Mouse (Mus musculus): ENCODE measurements around the gene Pibf1. TPM values are rescaled to one million over a fixed set of nuclear protein-coding genes. Genes with fewer than 3 reads are reported as not detected.

The Pibf1 gene
- polyA plus RNA-seq, 1 experiment from 2014 or later = 13.7 TPM

DNA sequence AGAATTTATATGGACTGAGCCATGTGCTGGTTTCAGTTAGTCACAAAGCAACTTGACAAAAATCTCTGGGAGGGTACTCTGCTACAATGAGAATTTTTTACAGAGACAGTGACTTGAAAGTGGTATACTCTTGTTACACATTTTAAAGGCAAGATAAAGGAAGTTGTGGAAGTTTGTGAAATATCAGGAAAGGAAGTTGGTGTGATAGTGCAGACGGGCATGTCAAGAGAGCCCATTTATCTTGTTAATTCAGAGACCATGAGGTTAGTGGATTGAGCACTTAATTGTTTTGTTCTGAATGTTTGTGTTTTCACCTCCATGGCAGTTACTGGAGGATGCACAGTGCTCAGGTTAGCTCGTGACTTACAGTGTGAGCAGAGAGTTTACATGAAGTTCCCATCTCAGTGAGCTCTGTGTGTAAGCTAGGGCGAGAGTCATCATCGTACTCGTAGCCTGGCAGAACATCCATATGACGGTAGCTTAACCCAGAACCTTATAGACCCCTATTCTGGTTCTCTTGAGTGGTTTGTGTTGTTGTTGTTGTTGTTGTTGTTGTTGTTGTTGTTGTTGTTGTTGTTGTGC, 5.4 kb downstream of the Pibf1 start:
- Histone ChIP-seq H3K27ac (ENCODE audit: low read length) (no peak overlapping the region), H3K4me3 (replicated peaks; ENCODE audit: low read length) (no peak overlapping the region), H3K4me1 (ENCODE audit: control insufficient read depth, insufficient read depth, low read length) (no peaks in the 10 kb centered on the region), H3K27me3 (ENCODE audit: control insufficient read depth, insufficient read depth, low read length) (no peaks in the 10 kb centered on the region), H3K9me3 (replicated peaks; ENCODE audit: control insufficient read depth, low read length) (no peaks in the 10 kb centered on the region), H3K36me3 (ENCODE audit: control insufficient read depth, insufficient read depth, low read length) (0 out of 2 replicates have a peak, but pooled peaks cover 7% of the 10 kb centered on the region), H3K4me2 (ENCODE audit: low read depth, low read length) (no peak overlapping the region), H3K9ac (ENCODE audit: low read length) (no peak overlapping the region)
- ATAC-seq (ENCODE audit: insufficient read depth, low FRiP score) = no peak
- WGBS = 86% methylated on average over 6 of the region's 6 CpGs

DNA sequence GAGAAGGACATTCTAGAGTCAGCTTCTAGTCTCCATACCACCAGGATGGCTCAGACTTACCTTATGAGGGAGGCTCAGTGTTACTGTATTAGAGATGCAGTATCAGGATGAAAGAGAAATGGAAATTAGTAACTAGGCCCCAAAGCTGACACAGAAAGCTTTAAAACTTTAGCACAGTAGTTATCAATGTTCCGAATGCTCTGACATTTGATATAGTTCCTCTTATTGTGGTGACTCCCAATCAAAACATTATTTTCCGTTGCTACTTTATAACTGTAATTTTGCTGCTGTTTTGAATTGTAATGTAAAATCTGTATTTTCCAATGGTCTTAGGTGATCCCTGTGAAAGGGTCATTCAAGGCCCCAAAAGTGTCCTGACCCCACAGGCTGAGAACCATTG, 7.4 kb downstream of the Pibf1 start:
- no peak overlapping the region for H3K9ac ChIP-seq (ENCODE audit: low read length)
- no peaks in the 10 kb centered on the region for H3K27me3 ChIP-seq (ENCODE audit: control insufficient read depth, insufficient read depth, low read length)
- no peaks in the 10 kb centered on the region for H3K9me3 ChIP-seq (replicated peaks; ENCODE audit: control insufficient read depth, low read length)
- H3K36me3 ChIP-seq (ENCODE audit: control insufficient read depth, insufficient read depth, low read length) = 0 out of 2 replicates have a peak, but pooled peaks cover 13% of the 10 kb centered on the region
- ATAC-seq (ENCODE audit: insufficient read depth, low FRiP score) = no peak
- no peaks in the 10 kb centered on the region for H3K4me1 ChIP-seq (ENCODE audit: control insufficient read depth, insufficient read depth, low read length)
- WGBS = 90% methylated on average over 2 of the region's 2 CpGs
- H3K4me2 ChIP-seq (ENCODE audit: low read depth, low read length) = no peak overlapping the region
- H3K27ac ChIP-seq (ENCODE audit: low read length) = no peak overlapping the region
- no peak overlapping the region for H3K4me3 ChIP-seq (replicated peaks; ENCODE audit: low read length)

DNA sequence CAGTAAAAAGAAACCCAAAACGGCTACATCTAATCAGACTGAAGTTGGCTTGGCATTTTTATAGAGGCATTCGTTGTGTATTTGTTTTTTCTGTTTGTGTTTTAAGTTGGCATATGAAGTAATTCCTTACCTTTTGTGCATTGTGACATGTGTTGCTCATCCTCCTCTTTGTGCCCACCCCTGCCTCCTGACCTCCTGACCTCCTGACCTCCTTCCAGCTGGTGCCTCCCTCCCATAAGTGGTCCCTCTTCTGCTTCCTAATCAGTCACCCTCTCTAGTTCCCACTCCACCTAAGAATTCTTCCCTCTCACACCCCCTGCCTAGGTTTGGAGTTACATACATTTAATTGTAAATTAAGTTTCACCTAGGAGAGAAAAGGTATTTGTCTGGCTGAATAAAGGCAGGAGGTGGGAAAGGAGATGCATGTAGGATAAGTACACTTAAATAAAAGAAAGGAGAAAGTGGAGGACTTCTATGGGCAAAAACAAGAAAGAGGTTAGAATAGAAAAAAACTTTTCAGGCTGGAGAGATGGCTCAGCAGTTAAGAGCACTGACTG, 8.5 kb downstream of the Pibf1 start:
- ATAC-seq (ENCODE audit: insufficient read depth, low FRiP score) = no peak

DNA sequence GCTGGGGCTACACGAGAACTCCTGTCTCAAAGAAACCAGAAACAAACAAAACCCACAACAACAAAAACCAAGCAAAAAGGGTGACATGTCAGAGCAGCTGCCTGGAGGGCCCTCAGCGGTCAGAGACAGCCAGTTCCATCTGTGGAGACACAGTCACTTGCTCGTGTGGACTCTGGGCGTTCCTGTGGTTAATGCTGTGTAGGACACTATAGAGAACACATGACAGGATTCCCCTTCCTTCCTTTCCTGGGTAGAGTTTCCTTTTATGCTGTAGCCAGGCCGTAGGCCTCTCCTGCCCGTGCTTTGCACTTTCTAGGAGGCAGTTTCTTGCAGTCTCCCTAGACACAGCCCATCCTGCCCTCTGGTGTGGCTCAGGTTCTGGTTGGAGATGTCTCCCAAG, 9.5 kb downstream of the Pibf1 start:
- H3K27me3 ChIP-seq (ENCODE audit: control insufficient read depth, insufficient read depth, low read length) = no peaks in the 10 kb centered on the region
- H3K4me1 ChIP-seq (ENCODE audit: control insufficient read depth, insufficient read depth, low read length) = no peaks in the 10 kb centered on the region
- WGBS = 90% methylated on average over 6 of the region's 6 CpGs
- no peak overlapping the region for H3K4me2 ChIP-seq (ENCODE audit: low read depth, low read length)
- H3K27ac ChIP-seq (ENCODE audit: low read length) = no peak overlapping the region
- ATAC-seq (ENCODE audit: insufficient read depth, low FRiP score) = no peak
- H3K9ac ChIP-seq (ENCODE audit: low read length) = no peak overlapping the region
- H3K9me3 ChIP-seq (replicated peaks; ENCODE audit: control insufficient read depth, low read length) = no peaks in the 10 kb centered on the region
- no peak overlapping the region for H3K4me3 ChIP-seq (replicated peaks; ENCODE audit: low read length)
- 0 out of 2 replicates have a peak, but pooled peaks cover 13% of the 10 kb centered on the region for H3K36me3 ChIP-seq (ENCODE audit: control insufficient read depth, insufficient read depth, low read length)

More for the DNA sequence above, 8.5 kb downstream of the Pibf1 start:
- H3K9ac ChIP-seq (ENCODE audit: low read length) = no peak overlapping the region
- no peak overlapping the region for H3K27ac ChIP-seq (ENCODE audit: low read length)
- H3K36me3 ChIP-seq (ENCODE audit: control insufficient read depth, insufficient read depth, low read length) = 0 out of 2 replicates have a peak, but pooled peaks cover 13% of the 10 kb centered on the region
- H3K4me1 ChIP-seq (ENCODE audit: control insufficient read depth, insufficient read depth, low read length) = no peaks in the 10 kb centered on the region
- no peak overlapping the region for H3K4me2 ChIP-seq (ENCODE audit: low read depth, low read length)
- no peak overlapping the region for H3K4me3 ChIP-seq (replicated peaks; ENCODE audit: low read length)
- H3K27me3 ChIP-seq (ENCODE audit: control insufficient read depth, insufficient read depth, low read length) = no peaks in the 10 kb centered on the region
- H3K9me3 ChIP-seq (replicated peaks; ENCODE audit: control insufficient read depth, low read length) = no peaks in the 10 kb centered on the region
- WGBS = 88% methylated on average over 2 of the region's 2 CpGs

DNA sequence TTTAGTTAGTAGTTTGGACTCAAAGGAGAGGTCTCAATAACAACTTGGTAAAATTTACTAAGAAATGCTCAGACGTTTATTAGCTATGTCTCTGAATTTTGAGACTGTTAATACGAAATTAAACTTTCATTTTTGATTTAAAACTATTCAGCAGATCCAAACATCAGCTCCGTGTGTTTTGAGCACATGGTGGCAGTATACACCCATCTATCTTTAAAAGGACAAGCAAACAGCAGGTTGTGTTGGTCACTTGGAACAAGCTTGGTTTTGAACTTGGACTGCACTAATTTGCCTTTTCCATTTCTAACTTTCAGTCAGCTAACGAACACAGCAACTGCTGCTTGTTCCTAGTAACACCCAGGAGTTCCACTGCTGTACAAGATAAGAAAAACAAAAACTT, 18.4 kb downstream of the Pibf1 start:
- WGBS = 76% methylated on average over 4 of the region's 4 CpGs
- H3K4me2 ChIP-seq (ENCODE audit: low read depth, low read length) = no peak overlapping the region

DNA sequence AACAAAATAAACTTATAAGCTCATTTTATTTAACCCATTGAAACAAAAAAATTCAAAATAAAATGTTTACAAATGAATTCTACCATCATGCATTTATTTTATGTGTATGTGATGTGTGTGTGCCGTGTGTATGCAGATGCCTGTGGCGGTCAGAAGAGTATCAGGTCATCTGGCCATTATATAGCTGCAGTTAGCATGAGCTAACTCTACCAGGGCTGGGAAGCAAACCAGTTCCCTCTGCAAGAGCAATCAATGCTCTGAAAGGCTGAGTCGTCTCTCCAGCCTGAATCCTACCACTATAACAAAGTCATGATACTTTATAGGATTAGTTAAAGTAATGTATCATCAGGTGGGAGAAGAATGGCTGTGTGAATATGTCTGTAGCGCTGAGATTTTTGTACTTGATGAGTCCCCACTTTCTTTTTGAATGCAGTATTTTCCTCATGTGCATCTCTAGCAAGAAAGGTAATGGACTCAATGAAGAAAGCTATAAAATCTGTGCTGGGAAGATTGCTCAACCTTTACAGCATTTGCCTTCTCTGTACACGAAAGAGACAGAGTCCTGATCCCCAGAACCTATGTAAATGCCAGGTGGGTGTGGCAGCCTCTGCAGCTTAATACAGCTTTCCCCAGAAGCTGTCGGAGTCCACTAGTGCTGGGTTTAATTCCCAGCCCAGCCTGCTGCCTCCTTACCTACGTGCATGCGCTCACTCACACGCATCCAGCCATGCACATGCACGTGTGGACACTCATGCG, 22.5 kb downstream of the Pibf1 start:
- 79% methylated on average over 11 of the region's 11 CpGs for WGBS
- Histone ChIP-seq H3K9me3 (replicated peaks; ENCODE audit: control insufficient read depth, low read length) (no peaks in the 10 kb centered on the region), H3K36me3 (ENCODE audit: control insufficient read depth, insufficient read depth, low read length) (no peaks in the 10 kb centered on the region), H3K4me1 (ENCODE audit: control insufficient read depth, insufficient read depth, low read length) (no peaks in the 10 kb centered on the region), H3K4me3 (replicated peaks; ENCODE audit: low read length) (no peak overlapping the region), H3K27ac (ENCODE audit: low read length) (no peak overlapping the region), H3K9ac (ENCODE audit: low read length) (no peak overlapping the region), H3K4me2 (ENCODE audit: low read depth, low read length) (no peak overlapping the region), H3K27me3 (ENCODE audit: control insufficient read depth, insufficient read depth, low read length) (no peaks in the 10 kb centered on the region)
- ATAC-seq (ENCODE audit: insufficient read depth, low FRiP score) = no peak

More for the DNA sequence above, 18.4 kb downstream of the Pibf1 start:
- no peak for ATAC-seq (ENCODE audit: insufficient read depth, low FRiP score)
- no peaks in the 10 kb centered on the region for H3K36me3 ChIP-seq (ENCODE audit: control insufficient read depth, insufficient read depth, low read length)
- H3K4me1 ChIP-seq (ENCODE audit: control insufficient read depth, insufficient read depth, low read length) = no peaks in the 10 kb centered on the region
- H3K27ac ChIP-seq (ENCODE audit: low read length) = no peak overlapping the region
- no peaks in the 10 kb centered on the region for H3K27me3 ChIP-seq (ENCODE audit: control insufficient read depth, insufficient read depth, low read length)
- no peak overlapping the region for H3K9ac ChIP-seq (ENCODE audit: low read length)
- H3K4me3 ChIP-seq (replicated peaks; ENCODE audit: low read length) = no peak overlapping the region
- no peaks in the 10 kb centered on the region for H3K9me3 ChIP-seq (replicated peaks; ENCODE audit: control insufficient read depth, low read length)

DNA sequence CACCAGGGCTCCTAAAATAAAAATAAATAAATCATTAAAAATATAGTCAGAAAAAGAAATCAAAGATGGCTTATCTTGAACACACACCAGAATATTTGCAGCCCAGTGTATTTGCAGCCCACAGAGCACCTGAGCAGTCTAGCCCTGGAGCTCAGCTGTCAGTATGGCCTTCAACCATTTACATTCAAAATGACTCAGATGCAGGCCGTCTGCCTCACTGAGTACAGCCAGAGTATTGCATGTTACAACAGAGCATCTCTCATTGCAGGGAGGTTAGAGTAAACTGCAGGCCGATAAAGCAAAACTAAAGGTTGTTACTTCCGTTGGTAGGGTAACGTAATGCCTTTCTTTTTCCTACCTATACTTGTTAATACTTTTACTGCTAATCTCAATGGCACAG, 24.9 kb downstream of the Pibf1 start:
- WGBS = 87% methylated on average over 4 of the region's 4 CpGs
- ATAC-seq (ENCODE audit: insufficient read depth, low FRiP score) = no peak
- H3K27me3 ChIP-seq (ENCODE audit: control insufficient read depth, insufficient read depth, low read length) = no peaks in the 10 kb centered on the region

DNA sequence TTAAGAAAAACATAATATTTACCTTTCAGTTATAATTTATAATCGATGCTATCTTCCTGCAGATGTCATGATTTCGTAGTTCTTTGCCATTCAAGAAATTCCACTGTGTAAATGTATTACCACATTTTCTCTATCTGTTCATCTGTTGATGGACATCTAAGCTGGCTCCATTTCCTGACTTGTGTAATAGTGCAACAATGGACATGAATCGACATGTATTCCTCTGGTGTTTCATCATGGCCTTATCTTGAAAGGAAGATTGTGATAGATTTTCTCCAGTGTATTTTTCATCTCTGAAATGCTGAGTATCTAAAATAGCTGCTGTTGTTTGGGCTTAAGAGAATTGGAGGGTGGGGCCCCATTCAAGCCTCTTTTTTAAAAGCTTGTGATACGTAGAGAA, 27.5 kb downstream of the Pibf1 start:
- H3K4me2 ChIP-seq (ENCODE audit: low read depth, low read length) = no peak overlapping the region
- ATAC-seq (ENCODE audit: insufficient read depth, low FRiP score) = no peak
- no peak overlapping the region for H3K4me3 ChIP-seq (replicated peaks; ENCODE audit: low read length)
- WGBS = 68% methylated on average over 4 of the region's 4 CpGs
- no peak overlapping the region for H3K9ac ChIP-seq (ENCODE audit: low read length)
- H3K9me3 ChIP-seq (replicated peaks; ENCODE audit: control insufficient read depth, low read length) = no peaks in the 10 kb centered on the region
- H3K27me3 ChIP-seq (ENCODE audit: control insufficient read depth, insufficient read depth, low read length) = no peaks in the 10 kb centered on the region
- no peaks in the 10 kb centered on the region for H3K4me1 ChIP-seq (ENCODE audit: control insufficient read depth, insufficient read depth, low read length)
- no peak overlapping the region for H3K27ac ChIP-seq (ENCODE audit: low read length)
- no peaks in the 10 kb centered on the region for H3K36me3 ChIP-seq (ENCODE audit: control insufficient read depth, insufficient read depth, low read length)

More for the DNA sequence above, 24.9 kb downstream of the Pibf1 start:
- Histone ChIP-seq H3K9ac (ENCODE audit: low read length) (no peak overlapping the region), H3K36me3 (ENCODE audit: control insufficient read depth, insufficient read depth, low read length) (no peaks in the 10 kb centered on the region), H3K9me3 (replicated peaks; ENCODE audit: control insufficient read depth, low read length) (no peaks in the 10 kb centered on the region), H3K27ac (ENCODE audit: low read length) (no peak overlapping the region), H3K4me3 (replicated peaks; ENCODE audit: low read length) (no peak overlapping the region), H3K4me1 (ENCODE audit: control insufficient read depth, insufficient read depth, low read length) (no peaks in the 10 kb centered on the region), H3K4me2 (ENCODE audit: low read depth, low read length) (no peak overlapping the region)

DNA sequence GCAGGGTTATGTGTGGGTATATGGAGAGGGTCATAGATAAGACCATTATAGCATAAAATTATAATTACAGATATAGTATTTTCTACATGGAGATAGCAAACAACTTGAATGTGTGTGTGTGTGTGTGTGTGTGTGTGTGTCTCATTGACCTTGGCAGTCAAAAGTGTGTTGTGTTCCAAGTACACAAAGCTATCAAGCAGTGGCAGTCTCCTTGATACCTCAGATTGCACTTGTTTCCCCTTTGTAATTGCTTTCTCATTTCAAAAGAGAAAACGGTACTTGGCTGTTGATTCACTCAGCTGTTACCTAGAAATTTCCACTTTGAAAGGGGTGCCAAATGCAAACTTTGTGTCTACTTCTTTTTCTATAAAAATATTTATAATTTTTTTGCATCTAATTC, 28.3 kb downstream of the Pibf1 start:
- no peaks in the 10 kb centered on the region for H3K27me3 ChIP-seq (ENCODE audit: control insufficient read depth, insufficient read depth, low read length)
- H3K4me1 ChIP-seq (ENCODE audit: control insufficient read depth, insufficient read depth, low read length) = no peaks in the 10 kb centered on the region
- no peak overlapping the region for H3K27ac ChIP-seq (ENCODE audit: low read length)
- no peak overlapping the region for H3K4me2 ChIP-seq (ENCODE audit: low read depth, low read length)
- no peak for ATAC-seq (ENCODE audit: insufficient read depth, low FRiP score)
- H3K9ac ChIP-seq (ENCODE audit: low read length) = no peak overlapping the region
- H3K4me3 ChIP-seq (replicated peaks; ENCODE audit: low read length) = no peak overlapping the region
- WGBS = 62% methylated on average over 1 of the region's 1 CpGs
- no peaks in the 10 kb centered on the region for H3K9me3 ChIP-seq (replicated peaks; ENCODE audit: control insufficient read depth, low read length)
- H3K36me3 ChIP-seq (ENCODE audit: control insufficient read depth, insufficient read depth, low read length) = no peaks in the 10 kb centered on the region
